Mouse (Mus musculus) intestine, embryonic 16.5 days (tissue): Measurements from ENCODE around the gene Olfr190. TPM values are rescaled to one million over a fixed set of nuclear protein-coding genes. Genes with fewer than 3 reads are reported as not detected.
A peak's percentile ranks its signal among the peaks of the same experiment; 100 is the strongest.
"Not testable (repeated sequence)": the region's sequence is repeated elsewhere in the genome, so short reads cannot be mapped to it uniquely, and the experiment has no call there.

Experiments
- ATAC-seq: fragments of 200-750 bp; cut with Nextera tagmentation; 2 replicates; pipeline ENCODE4 v1.8.0; 2017; ENCODE audit warnings: moderate TSS enrichment, moderate library complexity
- H3K27ac ChIP-seq: fragments of 300-500 bp; sonication (generic); 2 replicates; pipeline ENCODE4 v1.5.1; 2014; ENCODE audit warnings: mild to moderate bottlenecking, low read length
- H3K27me3 ChIP-seq: fragments of 300-500 bp; sonication (generic); replicated peaks from 2 replicates; pipeline ENCODE4 v1.6.1; 2014; ENCODE audit warnings: low read length, control low read depth, mixed read lengths; ENCODE audit not compliant: control insufficient read depth, insufficient read depth
- H3K36me3 ChIP-seq: fragments of 300-500 bp; sonication (generic); 2 replicates; pipeline ENCODE4 v1.6.1; 2014; ENCODE audit warnings: low read length, control low read depth; ENCODE audit not compliant: control insufficient read depth, insufficient read depth
- H3K4me1 ChIP-seq: fragments of 300-500 bp; sonication (generic); 2 replicates; pipeline ENCODE4 v1.6.1; 2014; ENCODE audit warnings: low read length, control low read depth, mixed read lengths; ENCODE audit not compliant: control insufficient read depth, insufficient read depth
- H3K4me2 ChIP-seq: fragments of 300-500 bp; sonication (generic); 2 replicates; pipeline ENCODE4 v1.6.1; 2014; ENCODE audit warnings: low read depth, low read length, control low read depth
- H3K4me3 ChIP-seq: fragments of 300-500 bp; sonication (generic); 2 replicates; pipeline ENCODE4 v1.5.1; 2014; ENCODE audit warnings: mild to moderate bottlenecking, low read length
- H3K9ac ChIP-seq: fragments of 300-500 bp; sonication (generic); 2 replicates; pipeline ENCODE4 v1.6.1; 2014; ENCODE audit warnings: low read depth, low read length
- H3K9me3 ChIP-seq: fragments of 300-500 bp; sonication (generic); 2 replicates; pipeline ENCODE4 v1.6.1; 2016; ENCODE audit warnings: low read length, control low read depth; ENCODE audit not compliant: control insufficient read depth
- WGBS: fragments of 180-500 bp; shearing (Covaris S2); extraction: QIAGEN DNeasy Blood & Tissue Kit; methylation state at CpG from one replicate; pipeline ENCODE4 v1.1.7; 2014; 5-methylcytosine and 5-hydroxymethylcytosine counted together
- polyA plus RNA-seq: library from polyadenylated mRNA; unstranded; fragments of >200 nt; fragmentation: Nextera tagmentation; extraction: Ambion mirVana; gene quantifications from 2 replicates; pipeline ENCODE4 v1.2.1, GENCODE M21; 2015

Olfr190 gene
- polyA plus RNA-seq, 1 experiment from 2014 or later: not detected

GRCm38 (mm10) chr16:59049286-59049685 lies 28.5 kb downstream of the Olfr190 start:
- not testable (repeated sequence) for H3K4me2 ChIP-seq, H3K9ac ChIP-seq, H3K27ac ChIP-seq, H3K4me1 ChIP-seq, H3K36me3 ChIP-seq, H3K9me3 ChIP-seq, H3K4me3 ChIP-seq, H3K27me3 ChIP-seq
- peak; percentile 65; the same call in 1 of the 2 replicates for ATAC-seq
- WGBS: 83% methylated on average over 2 of the region's 2 CpGs

- H3K4me3 ChIP-seq: no peak overlapping the region
- H3K27me3 ChIP-seq: no peaks in the 10 kb centered on the region
- no peaks in the 10 kb centered on the region for H3K9me3 ChIP-seq
- H3K27ac ChIP-seq: no peak overlapping the region
- WGBS: 58% methylated on average over 1 of the region's 1 CpGs
- peak; percentile 74 for ATAC-seq
- no peaks in the 10 kb centered on the region for H3K4me1 ChIP-seq
- H3K4me2 ChIP-seq: no peak overlapping the region
- H3K36me3 ChIP-seq: no peaks in the 10 kb centered on the region
- H3K9ac ChIP-seq: no peak overlapping the region
These were observed 28.9 kb downstream of the Olfr190 start for GRCm38 (mm10) chr16:59048860-59049259.

GRCm38 (mm10) chr16:59047579-59047978 lies 30.2 kb downstream of the Olfr190 start:
- no peak overlapping the region for H3K4me2 ChIP-seq
- no peak overlapping the region; the same call in 1 of the 2 replicates for H3K27ac ChIP-seq
- no peak overlapping the region for H3K4me3 ChIP-seq
- H3K9me3 ChIP-seq: no peaks in the 10 kb centered on the region
- no peak overlapping the region for H3K9ac ChIP-seq
- no peaks in the 10 kb centered on the region for H3K27me3 ChIP-seq
- no peaks in the 10 kb centered on the region for H3K36me3 ChIP-seq
- peak; percentile 86 for ATAC-seq
- WGBS: 59% methylated on average over 4 of the region's 4 CpGs
- no peaks in the 10 kb centered on the region for H3K4me1 ChIP-seq

- H3K4me3 ChIP-seq: no peak overlapping the region
- no peak overlapping the region for H3K27ac ChIP-seq
- ATAC-seq: no peak
- no peaks in the 10 kb centered on the region for H3K27me3 ChIP-seq
- WGBS: 83% methylated on average over 3 of the region's 3 CpGs
- no peak overlapping the region for H3K4me2 ChIP-seq
- H3K9me3 ChIP-seq: no peaks in the 10 kb centered on the region
- no peak overlapping the region for H3K9ac ChIP-seq
- H3K36me3 ChIP-seq: no peaks in the 10 kb centered on the region
- no peaks in the 10 kb centered on the region for H3K4me1 ChIP-seq
These were observed 32.0 kb downstream of the Olfr190 start for GRCm38 (mm10) chr16:59045835-59046234.

GRCm38 (mm10) chr16:59039710-59040109 lies 38.1 kb downstream of the Olfr190 start, which contains the start of gene Olfr187:
Gene Olfr187 (minus strand): TSS chr16:59039767.
- no peaks in the 10 kb centered on the region for H3K4me1 ChIP-seq
- H3K9me3 ChIP-seq: no peaks in the 10 kb centered on the region
- H3K27me3 ChIP-seq: no peaks in the 10 kb centered on the region
- 49% methylated on average over 7 of the region's 7 CpGs for WGBS
- no peak within 1 kb of the TSS for H3K9ac ChIP-seq
- H3K4me3 ChIP-seq: no peak within 1 kb of the TSS
- H3K36me3 ChIP-seq: no peaks in the 10 kb centered on the region
- H3K27ac ChIP-seq: no peak within 1 kb of the TSS
- peak; percentile 44; the same call in 1 of the 2 replicates for ATAC-seq
- no peak within 1 kb of the TSS for H3K4me2 ChIP-seq

- H3K4me3 ChIP-seq: no peak within 1 kb of the TSS
- H3K9me3 ChIP-seq: no peaks in the 10 kb centered on the region
- ATAC-seq: no peak
- H3K36me3 ChIP-seq: no peaks in the 10 kb centered on the region
- WGBS: 90% methylated on average over 4 of the region's 4 CpGs
- H3K4me2 ChIP-seq: no peak within 1 kb of the TSS
- no peaks in the 10 kb centered on the region for H3K27me3 ChIP-seq
- no peaks in the 10 kb centered on the region for H3K4me1 ChIP-seq
- no peak within 1 kb of the TSS for H3K27ac ChIP-seq
- no peak within 1 kb of the TSS for H3K9ac ChIP-seq
These were observed 47.6 kb downstream of the Olfr190 start, which contains the start of gene Olfr186 for GRCm38 (mm10) chr16:59030191-59030590. Gene Olfr186 (minus strand): TSS chr16:59030291.

Other genes with a start within 250 kb of the Olfr190 start
- gene Olfr177, start 203.2 kb downstream of the Olfr190 start, polyA plus RNA-seq: not detected in 2 replicates
- not detected in 2 replicates for gene Olfr178, start 185.9 kb downstream of the Olfr190 start, polyA plus RNA-seq
- gene Olfr181, start 149.2 kb downstream of the Olfr190 start, polyA plus RNA-seq: not detected in 2 replicates
- gene Olfr180, start 148.6 kb downstream of the Olfr190 start, polyA plus RNA-seq: not detected in 2 replicates
- not detected in 2 replicates for gene Olfr183, start 82.6 kb downstream of the Olfr190 start, polyA plus RNA-seq
- not detected in 2 replicates for gene Olfr186, start 47.7 kb downstream of the Olfr190 start, polyA plus RNA-seq
- not detected in 2 replicates for gene Olfr187, start 38.2 kb downstream of the Olfr190 start, polyA plus RNA-seq
- not detected in 2 replicates for gene Olfr191, start 11.8 kb upstream of the Olfr190 start, polyA plus RNA-seq
- gene Olfr193, start 33.9 kb upstream of the Olfr190 start, polyA plus RNA-seq: not detected in 2 replicates
- gene Olfr194, start 43.1 kb upstream of the Olfr190 start, polyA plus RNA-seq: not detected in 2 replicates
- not detected in 2 replicates for gene Olfr195, start 69.0 kb upstream of the Olfr190 start, polyA plus RNA-seq
- gene Olfr196, start 92.4 kb upstream of the Olfr190 start, polyA plus RNA-seq: not detected in 2 replicates
- gene Olfr198, start 125.5 kb upstream of the Olfr190 start, polyA plus RNA-seq: not detected in 2 replicates
- not detected in 2 replicates for gene Olfr199, start 141.8 kb upstream of the Olfr190 start, polyA plus RNA-seq
- gene Olfr201, start 194.6 kb upstream of the Olfr190 start, polyA plus RNA-seq: not detected in 2 replicates
- not detected in 2 replicates for gene Olfr202, start 208.8 kb upstream of the Olfr190 start, polyA plus RNA-seq
- gene Olfr203, start 220.9 kb upstream of the Olfr190 start, polyA plus RNA-seq: not detected in 2 replicates
- not detected in 2 replicates for gene Olfr204, start 240.2 kb upstream of the Olfr190 start, polyA plus RNA-seq